Mouse (Mus musculus): ENCODE measurements around the gene Ing2. TPM values are rescaled to one million over a fixed set of nuclear protein-coding genes. Genes with fewer than 3 reads are reported as not detected.

The Ing2 gene
- total and polyA plus RNA-seq, 3 experiments: 2.6 to 4.9 (median 3.8) TPM

DNA sequence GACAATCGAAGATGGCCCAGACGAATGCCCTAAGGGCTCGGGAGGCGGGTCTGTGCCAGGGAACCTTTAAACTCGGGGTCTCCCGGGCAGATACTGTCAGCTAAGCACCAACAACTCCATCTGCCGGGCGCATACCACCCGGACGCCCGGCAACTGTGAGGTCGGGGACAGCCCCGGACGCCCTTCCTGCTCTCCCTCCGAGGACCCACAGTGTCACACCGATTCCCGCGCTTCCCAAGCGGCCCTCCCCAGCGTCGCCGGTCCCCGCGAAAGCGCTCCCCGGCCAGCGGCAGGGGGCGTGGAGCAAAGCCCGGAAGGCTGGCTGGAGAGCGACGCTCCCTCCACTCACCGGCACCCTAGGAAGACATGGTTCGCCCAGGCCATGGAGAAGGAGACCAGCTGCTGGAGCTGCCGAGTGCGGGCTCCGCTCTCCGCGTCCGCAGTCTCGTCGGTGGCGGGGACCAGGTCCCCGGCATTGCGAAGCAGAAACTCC is 37.9 kb upstream of the Ing2 start:
- under 1% methylated on average over 44 of the region's 44 CpGs for WGBS
- Histone ChIP-seq H3K27me3 (ENCODE audit: control insufficient read depth, insufficient read depth, low read length) (no peaks in the 10 kb centered on the region), H3K27ac (peak overlapping the region; percentile 98), H3K4me3 (peak overlapping the region; percentile 99), H3K4me1 (ENCODE audit: control insufficient read depth, insufficient read depth, low read length) (peaks cover 2% of the 10 kb centered on the region; the same call in 1 of the 2 replicates), H3K9ac (ENCODE audit: low read depth, low read length) (peak overlapping the region; percentile 97), H3K79me2 (replicated peaks; ENCODE audit: control insufficient read depth, insufficient read depth, low read length) (no peaks in the 10 kb centered on the region; the same call in 1 of the 2 replicates), H3K36me3 (ENCODE audit: control insufficient read depth, insufficient read depth, low read length) (peaks cover 16% of the 10 kb centered on the region)
- intact Hi-C loops (cut with DNase I): loop anchor here (2.0 to 10.0 kb wide), 2 partner anchors 36 to 282 kb away; partner anchors contain the start of gene Wwc2
- TF ChIP-seq POLR2A (IDR thresholded peaks at IDR 0.05; ENCODE audit: insufficient read depth, low read depth, low read length): no peak
- peak; percentile 29 for TF ChIP-seq CTCF (IDR thresholded peaks at IDR 0.05)
- no peak for DNase-seq

DNA sequence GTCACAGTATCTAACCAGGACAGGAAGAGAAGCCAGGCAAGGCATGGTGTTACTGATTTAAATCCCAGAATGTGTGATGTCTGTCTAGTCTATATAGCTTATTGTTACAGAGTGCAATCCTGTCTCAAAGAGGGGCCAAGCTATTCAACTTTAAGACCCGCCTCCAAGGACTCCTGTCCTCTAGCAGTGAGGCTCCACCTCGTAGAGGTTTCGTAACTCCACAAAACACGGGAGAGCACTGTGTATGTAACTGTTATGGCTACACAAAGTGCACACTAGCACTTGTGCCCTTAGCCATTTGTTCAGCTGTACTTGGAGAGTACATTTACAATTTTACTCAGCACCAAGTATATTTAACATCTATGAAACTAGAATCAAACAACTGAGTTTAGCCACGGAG is 32.8 kb upstream of the Ing2 start:
- Histone ChIP-seq H3K36me3 (ENCODE audit: control insufficient read depth, insufficient read depth, low read length) (peaks cover 16% of the 10 kb centered on the region), H3K27ac (no peak overlapping the region), H3K27me3 (ENCODE audit: control insufficient read depth, insufficient read depth, low read length) (no peaks in the 10 kb centered on the region), H3K79me2 (replicated peaks; ENCODE audit: control insufficient read depth, insufficient read depth, low read length) (no peaks in the 10 kb centered on the region; the same call in 1 of the 2 replicates), H3K9ac (ENCODE audit: low read depth, low read length) (no peak overlapping the region), H3K4me3 (no peak overlapping the region), H3K4me1 (ENCODE audit: control insufficient read depth, insufficient read depth, low read length) (no peaks in the 10 kb centered on the region; the same call in 1 of the 2 replicates)
- DNase-seq: no peak
- 75% methylated on average over 5 of the region's 5 CpGs for WGBS
- intact Hi-C loops (cut with DNase I): no loop called here
- TF ChIP-seq EP300 (IDR thresholded peaks at IDR 0.05; ENCODE audit: insufficient read depth, low read depth, low read length) (no peak), POLR2A (IDR thresholded peaks at IDR 0.05; ENCODE audit: insufficient read depth, low read depth, low read length) (0 out of 2 replicates have a peak, but pooled peaks have one; percentile 12), CTCF (IDR thresholded peaks at IDR 0.05) (no peak)

DNA sequence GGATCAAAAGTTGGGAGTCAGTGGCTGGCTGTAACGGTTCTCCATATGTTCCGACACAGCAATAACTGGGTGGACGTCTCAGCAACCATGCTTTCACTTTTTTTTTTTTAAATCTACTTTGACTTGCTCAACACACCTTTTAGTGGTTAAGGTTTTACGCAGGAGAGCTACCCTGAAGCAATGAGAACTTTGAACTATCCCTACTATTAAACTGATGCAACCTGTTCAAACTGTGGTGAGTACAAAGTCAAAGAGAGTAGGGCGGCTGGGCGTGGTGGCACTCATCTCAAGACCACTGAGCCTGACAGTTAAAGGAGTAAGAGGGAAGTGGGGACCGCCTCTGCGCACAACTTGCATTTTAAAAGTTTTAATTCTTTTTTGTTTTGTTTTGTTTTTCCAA is 31.4 kb upstream of the Ing2 start:
- no peaks in the 10 kb centered on the region for H3K79me2 ChIP-seq (replicated peaks; ENCODE audit: control insufficient read depth, insufficient read depth, low read length)
- H3K9ac ChIP-seq (ENCODE audit: low read depth, low read length): no peak overlapping the region
- WGBS: 92% methylated on average over 8 of the region's 8 CpGs
- no peak for DNase-seq
- intact Hi-C loops (cut with DNase I): no loop called here
- peaks cover 8% of the 10 kb centered on the region for H3K36me3 ChIP-seq (ENCODE audit: control insufficient read depth, insufficient read depth, low read length)
- H3K4me1 ChIP-seq (ENCODE audit: control insufficient read depth, insufficient read depth, low read length): no peaks in the 10 kb centered on the region
- H3K27ac ChIP-seq: no peak overlapping the region
- no peaks in the 10 kb centered on the region for H3K27me3 ChIP-seq (ENCODE audit: control insufficient read depth, insufficient read depth, low read length)
- no peak for TF ChIP-seq POLR2A (IDR thresholded peaks at IDR 0.05; ENCODE audit: insufficient read depth, low read depth, low read length)
- no peak for TF ChIP-seq CTCF (IDR thresholded peaks at IDR 0.05)
- TF ChIP-seq EP300 (IDR thresholded peaks at IDR 0.05; ENCODE audit: insufficient read depth, low read depth, low read length): no peak
- no peak overlapping the region for H3K4me3 ChIP-seq

DNA sequence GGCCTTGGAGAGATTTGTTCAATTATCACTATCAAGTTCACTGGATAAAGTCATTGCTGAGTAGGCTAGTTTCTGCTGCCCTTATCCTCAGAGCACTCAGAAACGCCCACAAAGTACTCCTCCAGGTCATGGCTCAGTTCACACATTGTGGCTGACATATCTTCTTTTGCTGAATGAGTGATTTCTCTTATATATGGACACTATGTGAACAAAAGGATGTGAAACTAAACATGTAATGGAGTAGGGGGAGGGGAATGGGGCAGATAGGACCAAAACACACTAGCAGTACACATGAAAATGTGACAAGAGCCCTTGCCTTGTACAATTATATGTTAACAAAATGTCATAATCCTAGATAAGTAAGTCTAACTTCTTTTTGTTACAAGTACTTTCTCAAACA is 27.0 kb upstream of the Ing2 start:
- H3K27me3 ChIP-seq (ENCODE audit: control insufficient read depth, insufficient read depth, low read length): no peaks in the 10 kb centered on the region
- H3K4me1 ChIP-seq (ENCODE audit: control insufficient read depth, insufficient read depth, low read length): no peaks in the 10 kb centered on the region
- intact Hi-C loops (cut with DNase I): no loop called here
- H3K9ac ChIP-seq (ENCODE audit: low read depth, low read length): no peak overlapping the region
- no peak for DNase-seq
- no peak overlapping the region for H3K27ac ChIP-seq
- H3K4me3 ChIP-seq: no peak overlapping the region
- no peak for TF ChIP-seq EP300 (IDR thresholded peaks at IDR 0.05; ENCODE audit: insufficient read depth, low read depth, low read length)
- TF ChIP-seq POLR2A (IDR thresholded peaks at IDR 0.05; ENCODE audit: insufficient read depth, low read depth, low read length): no peak
- TF ChIP-seq CTCF (IDR thresholded peaks at IDR 0.05): no peak
- H3K79me2 ChIP-seq (replicated peaks; ENCODE audit: control insufficient read depth, insufficient read depth, low read length): no peaks in the 10 kb centered on the region
- H3K36me3 ChIP-seq (ENCODE audit: control insufficient read depth, insufficient read depth, low read length): no peaks in the 10 kb centered on the region
- 41% methylated on average over 1 of the region's 1 CpGs for WGBS

DNA sequence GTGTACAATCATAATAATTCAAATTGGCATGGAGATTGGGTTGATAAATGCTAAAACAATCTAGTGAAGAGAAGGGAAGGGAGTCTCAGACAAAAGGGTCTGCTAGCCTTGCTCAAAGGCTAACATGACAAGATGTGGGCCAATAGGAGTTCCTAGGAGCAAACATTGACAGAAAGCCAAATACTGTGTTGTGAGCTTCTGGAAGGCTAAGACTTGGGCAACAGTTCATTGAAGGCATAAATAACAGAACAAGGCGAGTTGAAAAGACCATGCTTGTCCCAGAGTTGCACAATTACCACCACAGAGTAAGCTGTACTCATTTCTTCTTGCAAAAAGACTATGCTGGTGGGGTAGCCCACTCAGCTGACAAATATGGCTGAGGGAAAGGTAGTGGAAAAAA is 22.3 kb upstream of the Ing2 start:
- no peaks in the 10 kb centered on the region for H3K79me2 ChIP-seq (replicated peaks; ENCODE audit: control insufficient read depth, insufficient read depth, low read length)
- no peak overlapping the region for H3K27ac ChIP-seq
- no peak for DNase-seq
- no peaks in the 10 kb centered on the region for H3K4me1 ChIP-seq (ENCODE audit: control insufficient read depth, insufficient read depth, low read length)
- no peaks in the 10 kb centered on the region for H3K36me3 ChIP-seq (ENCODE audit: control insufficient read depth, insufficient read depth, low read length)
- WGBS: 57% methylated on average over 1 of the region's 1 CpGs
- H3K9ac ChIP-seq (ENCODE audit: low read depth, low read length): no peak overlapping the region
- no peaks in the 10 kb centered on the region for H3K27me3 ChIP-seq (ENCODE audit: control insufficient read depth, insufficient read depth, low read length)
- no peak overlapping the region for H3K4me3 ChIP-seq
- intact Hi-C loops (cut with DNase I): loop anchor here (10.0 kb wide), 1 partner anchor 313 kb away; no protein-coding TSS in a partner anchor
- TF ChIP-seq POLR2A (IDR thresholded peaks at IDR 0.05; ENCODE audit: insufficient read depth, low read depth, low read length) (no peak), CTCF (IDR thresholded peaks at IDR 0.05) (no peak), EP300 (IDR thresholded peaks at IDR 0.05; ENCODE audit: insufficient read depth, low read depth, low read length) (no peak)

DNA sequence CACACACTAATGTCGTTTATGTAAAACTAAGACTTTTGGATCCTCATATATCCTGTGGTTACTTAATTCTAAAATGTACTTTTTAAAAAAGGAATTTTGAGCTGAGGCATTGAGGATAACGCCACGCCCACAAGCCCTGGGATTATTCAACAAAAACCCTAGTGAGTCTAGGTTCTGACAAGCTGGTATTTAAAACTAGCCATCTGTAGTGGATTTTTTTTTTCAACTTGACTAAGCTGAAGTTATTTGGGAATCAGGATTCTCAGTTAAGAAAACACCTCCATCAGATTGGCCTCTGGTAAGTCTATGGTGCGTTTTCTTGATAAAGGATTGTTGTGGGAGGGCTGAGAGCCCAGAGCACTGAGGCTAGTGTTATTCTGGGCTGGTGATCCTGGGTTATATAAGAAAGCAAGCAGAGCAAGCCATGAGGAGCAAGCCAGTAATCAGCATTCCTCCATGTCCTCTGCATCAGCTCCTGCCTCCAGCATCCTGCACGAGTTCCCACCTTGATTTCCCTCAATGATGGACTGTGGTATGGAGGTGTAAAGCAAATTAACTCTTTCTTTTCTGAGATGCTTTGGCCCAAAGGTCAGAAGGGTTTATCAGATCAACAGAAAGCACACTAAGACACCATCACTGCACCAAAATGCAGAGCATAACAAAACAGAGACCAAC is 20.2 kb upstream of the Ing2 start:
- DNase-seq: no peak
- 71% methylated on average over 5 of the region's 5 CpGs for WGBS
- Histone ChIP-seq H3K27ac (no peak overlapping the region), H3K4me1 (ENCODE audit: control insufficient read depth, insufficient read depth, low read length) (peaks cover 2% of the 10 kb centered on the region; the same call in 1 of the 2 replicates), H3K4me3 (no peak overlapping the region), H3K9ac (ENCODE audit: low read depth, low read length) (no peak overlapping the region), H3K36me3 (ENCODE audit: control insufficient read depth, insufficient read depth, low read length) (no peaks in the 10 kb centered on the region), H3K79me2 (replicated peaks; ENCODE audit: control insufficient read depth, insufficient read depth, low read length) (no peaks in the 10 kb centered on the region), H3K27me3 (ENCODE audit: control insufficient read depth, insufficient read depth, low read length) (no peaks in the 10 kb centered on the region)
- intact Hi-C loops (cut with DNase I): loop anchor here (10.0 kb wide), 1 partner anchor 311 kb away; no protein-coding TSS in a partner anchor
- TF ChIP-seq CTCF (IDR thresholded peaks at IDR 0.05): no peak
- TF ChIP-seq POLR2A (IDR thresholded peaks at IDR 0.05; ENCODE audit: insufficient read depth, low read depth, low read length): no peak
- no peak for TF ChIP-seq EP300 (IDR thresholded peaks at IDR 0.05; ENCODE audit: insufficient read depth, low read depth, low read length)

Measured in heart, adult 2 months (tissue).